Mouse (Mus musculus): ENCODE results near the gene Rft1.

DNA sequence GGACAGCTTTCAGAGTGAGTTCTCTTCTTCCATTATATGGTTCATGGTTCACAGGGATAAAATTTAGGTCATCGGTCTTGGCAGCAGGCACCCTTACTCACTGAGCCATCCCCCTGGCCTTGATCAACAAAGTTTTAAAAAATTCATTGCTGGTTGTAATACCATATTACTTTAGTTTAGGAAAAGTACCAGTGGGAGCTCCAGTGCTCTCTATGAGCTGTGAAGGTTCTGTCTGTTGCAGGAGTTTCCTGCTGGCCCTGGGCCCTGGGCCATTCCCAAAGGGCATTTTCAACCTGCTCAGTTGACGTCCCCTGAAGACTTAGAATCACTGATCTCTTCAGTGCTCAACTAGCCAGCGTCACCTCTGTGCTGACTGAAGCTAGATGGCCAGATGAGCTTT is 28.0 kb downstream of the Rft1 start:
- TF ChIP-seq CTCF (IDR thresholded peaks at IDR 0.05; ENCODE audit: insufficient read depth, low read length) (no peak), POLR2A (IDR thresholded peaks at IDR 0.05; ENCODE audit: borderline replicate concordance, extremely low read depth, low read depth, low read length) (no peak)
